Mouse (Mus musculus): Measurements from ENCODE around the gene Gpr63. TPM values are rescaled to one million over a fixed set of nuclear protein-coding genes. Genes with fewer than 3 reads are reported as not detected.
"Not testable (repeated sequence)": the region's sequence is repeated elsewhere in the genome, so short reads cannot be mapped to it uniquely, and the experiment has no call there.

Gene Gpr63
- 1 to 10 TPM; 3.2 to 4.2 TPM for total RNA-seq (2021)

GRCm38 (mm10) chr4:24966299-24966991, at the start of gene Gpr63:
Gpr63 (plus strand) TSS chr4:24966407.
- peak; percentile 76 for DNase-seq

- DNase-seq, result no peak
Observed at GRCm38 (mm10) chr4:24920006-24920577, 46.1 kb upstream of the Gpr63 start.

DNA sequence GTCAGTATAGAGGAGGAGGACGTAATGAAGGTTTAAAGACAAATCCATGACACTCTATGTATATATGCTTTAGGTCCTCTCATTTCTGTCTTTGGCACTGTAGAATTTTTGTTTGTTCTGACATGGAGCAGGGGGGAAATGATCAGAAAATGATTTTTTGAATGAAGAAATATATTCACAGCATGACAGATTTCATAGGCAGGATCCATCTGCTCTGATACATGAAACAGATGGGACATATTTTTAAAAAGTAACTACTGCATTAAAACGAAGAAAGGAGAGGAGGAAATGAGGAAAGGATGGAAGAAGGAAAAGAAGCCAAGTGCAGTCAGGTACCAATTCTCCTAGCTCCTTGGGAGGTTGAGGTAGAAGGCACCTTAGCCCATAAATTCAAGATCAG, 41.5 kb upstream of the Gpr63 start:
- DNase-seq, result no peak

GRCm38 (mm10) chr4:24928260-24928780, 37.9 kb upstream of the Gpr63 start:
- no peak for DNase-seq

DNA sequence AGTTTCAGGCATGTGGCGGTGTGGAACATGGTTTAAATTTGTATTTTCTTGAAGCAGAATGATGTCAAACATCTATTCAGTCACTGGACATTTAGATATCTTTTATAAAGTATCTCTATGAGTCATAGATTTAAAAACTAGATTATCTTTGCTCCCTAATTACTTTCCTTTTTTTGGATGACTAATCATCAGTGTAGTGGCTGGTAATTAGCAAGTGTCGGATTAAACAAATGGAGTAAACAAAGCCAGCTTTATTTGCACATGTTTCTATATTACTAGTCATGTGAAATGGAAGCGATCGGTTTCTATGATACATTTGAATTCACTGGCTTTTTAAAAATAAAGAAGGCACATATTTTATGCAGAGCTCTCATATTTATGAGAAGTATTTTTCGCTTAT, 37.3 kb upstream of the Gpr63 start:
- no peak for DNase-seq

GRCm38 (mm10) chr4:24942728-24943424, 23.3 kb upstream of the Gpr63 start:
- DNase-seq, result no peak

DNA sequence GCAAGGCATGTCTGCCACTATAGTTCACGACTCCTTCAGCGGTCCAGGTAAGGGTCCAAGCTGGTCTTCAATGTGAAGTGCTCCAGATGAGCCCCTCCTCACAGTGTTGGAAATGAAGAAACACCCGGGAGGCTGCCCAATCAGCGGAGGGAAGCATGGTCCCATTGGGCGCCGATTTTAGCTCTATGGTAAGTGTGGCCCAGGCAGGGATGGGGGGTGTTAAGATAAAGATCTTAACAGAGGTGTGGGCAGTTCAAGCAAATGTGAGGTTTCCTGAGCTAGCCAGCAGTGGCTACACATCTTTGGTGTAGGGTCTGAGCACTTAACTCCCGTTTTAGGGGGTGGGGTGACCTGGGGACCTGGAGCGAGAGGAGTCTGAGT, 299 bp upstream of the Gpr63 start:
- no peak for DNase-seq

DNA sequence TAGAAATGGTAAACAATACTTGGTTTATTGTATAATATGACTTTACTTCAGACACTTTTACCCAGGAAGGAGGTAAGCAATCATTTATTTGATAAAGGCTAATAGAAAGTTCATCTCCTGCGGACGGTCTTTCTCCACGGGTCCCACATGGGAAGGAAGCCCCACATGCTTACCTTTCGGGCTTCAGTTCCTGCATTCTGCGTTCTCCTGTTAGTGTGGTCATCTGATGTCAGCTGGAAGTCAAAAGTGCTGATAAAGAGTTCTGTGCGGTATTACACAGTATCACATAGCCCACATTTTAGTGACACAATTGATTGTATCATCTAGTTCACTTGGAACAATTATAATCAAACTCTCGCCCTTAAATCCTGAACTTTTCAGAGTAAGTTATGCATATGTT, 1.0 kb downstream of the Gpr63 start:
- no peak for DNase-seq

DNA sequence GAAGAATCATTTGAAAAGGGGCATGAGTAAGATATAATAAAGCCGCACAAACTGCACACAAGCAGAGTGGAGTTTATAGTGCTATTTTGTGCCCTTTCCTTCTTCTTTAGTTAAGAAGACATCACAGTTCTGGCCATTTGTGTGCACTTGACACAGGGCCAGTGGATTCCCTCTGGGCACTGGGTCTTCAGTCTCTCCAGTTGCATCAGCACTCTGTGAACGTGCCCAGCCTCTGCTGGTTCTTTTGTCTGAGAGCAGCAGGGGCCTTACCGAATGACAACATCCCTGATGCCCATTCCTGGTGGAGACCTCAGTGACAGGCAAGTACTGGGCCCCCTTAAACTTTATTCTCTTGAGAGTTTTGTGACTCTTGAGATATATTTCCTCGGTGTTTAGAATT, 12.4 kb downstream of the Gpr63 start:
- no peak for DNase-seq

GRCm38 (mm10) chr4:24985612-24986011, 19.4 kb downstream of the Gpr63 start:
- DNase-seq, result no peak

- no peak for DNase-seq
Observed at GRCm38 (mm10) chr4:24991475-24991874, 25.3 kb downstream of the Gpr63 start.

DNA sequence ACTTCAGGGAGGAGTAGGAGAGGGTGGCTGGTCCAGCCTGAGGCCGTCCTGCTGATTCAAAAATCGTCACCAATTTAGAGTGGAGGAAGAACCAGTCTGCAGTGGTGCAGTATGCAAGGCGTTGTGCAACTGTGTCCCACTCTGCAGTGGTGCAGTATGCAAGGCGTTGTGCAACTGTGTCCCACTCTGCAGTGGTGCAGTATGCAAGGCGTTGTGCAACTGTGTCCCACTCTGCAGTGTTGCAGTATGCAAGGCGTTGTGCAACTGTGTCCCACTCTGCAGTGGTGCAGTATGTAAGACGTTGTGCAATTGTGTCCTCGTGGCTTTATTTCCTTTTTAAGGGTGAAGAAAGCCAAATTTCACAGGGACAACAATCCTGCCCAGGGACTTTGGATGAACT, 43.1 kb downstream of the Gpr63 start:
- not testable (repeated sequence) for DNase-seq

DNA sequence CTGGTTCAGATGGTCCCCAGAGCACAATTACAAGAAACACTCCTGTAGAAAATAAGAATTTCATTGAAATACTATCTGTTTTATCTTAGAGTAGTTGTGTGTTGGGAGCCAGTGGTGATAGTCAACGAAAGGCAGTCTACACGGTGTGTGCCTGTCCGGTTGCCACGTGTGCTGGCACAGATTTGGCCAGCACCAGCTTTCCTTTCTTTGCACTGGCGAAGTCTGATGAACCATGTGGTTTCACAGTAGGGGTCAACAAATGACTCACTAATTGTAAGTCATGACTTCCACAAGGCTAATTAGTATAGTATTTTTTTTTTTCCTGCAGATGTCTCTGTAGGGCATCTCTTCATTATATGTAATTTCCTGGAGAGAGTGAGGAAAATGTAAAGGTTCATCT, 45.6 kb downstream of the Gpr63 start:
- DNase-seq, result no peak

DNA sequence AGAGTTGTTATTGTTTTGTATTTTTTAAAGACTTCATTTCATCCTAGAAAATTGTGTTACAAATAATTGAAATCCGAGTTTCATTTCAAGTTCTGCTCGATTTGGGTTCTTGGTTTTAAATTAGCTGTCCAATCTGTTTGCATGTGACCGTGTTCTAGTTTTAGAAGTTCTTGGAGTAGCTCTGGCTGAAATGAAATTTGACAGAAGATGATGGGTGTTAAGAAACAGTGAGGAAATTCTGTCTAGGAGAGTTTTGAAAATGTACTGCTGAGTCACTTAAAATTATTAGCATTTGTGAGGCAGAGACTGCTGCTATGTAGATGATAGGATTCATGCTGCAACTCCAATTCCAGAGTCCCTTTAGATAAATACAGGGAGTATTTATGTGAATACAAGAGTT, 46.5 kb downstream of the Gpr63 start:
- no peak for DNase-seq

DNA sequence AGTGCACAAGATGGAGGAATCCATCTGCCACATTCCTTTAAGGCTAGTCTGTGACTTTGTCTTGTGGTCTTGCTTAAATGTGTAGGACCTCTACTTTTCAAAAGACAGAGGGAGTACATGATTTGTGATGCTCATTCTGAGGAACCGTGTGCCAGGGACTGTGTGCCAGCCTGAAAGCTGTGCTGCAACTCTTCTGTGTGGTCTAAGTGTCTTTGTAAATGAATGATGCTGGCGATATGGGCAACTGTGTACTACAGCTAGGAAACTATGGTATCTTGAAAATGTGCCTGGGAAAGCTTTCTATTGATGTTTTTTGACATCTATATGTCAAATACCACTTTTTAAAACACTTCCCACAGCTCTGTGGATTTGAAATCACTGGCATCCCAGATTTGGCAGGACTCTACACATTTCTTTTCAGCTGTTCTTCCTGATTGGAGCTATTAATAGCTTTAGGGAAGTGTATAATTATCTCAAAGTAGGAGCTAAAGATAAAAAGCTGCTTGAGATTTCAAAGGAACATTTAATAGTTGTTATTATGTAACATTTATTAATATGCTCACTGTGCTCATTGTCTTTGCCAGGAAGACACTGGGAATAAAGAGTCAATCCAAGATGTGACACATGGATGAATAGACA, 48.9 kb downstream of the Gpr63 start:
- DNase-seq, result no peak

GRCm38 (mm10) chr4:25028252-25028651, 62.0 kb downstream of the Gpr63 start:
- no peak for DNase-seq

DNA sequence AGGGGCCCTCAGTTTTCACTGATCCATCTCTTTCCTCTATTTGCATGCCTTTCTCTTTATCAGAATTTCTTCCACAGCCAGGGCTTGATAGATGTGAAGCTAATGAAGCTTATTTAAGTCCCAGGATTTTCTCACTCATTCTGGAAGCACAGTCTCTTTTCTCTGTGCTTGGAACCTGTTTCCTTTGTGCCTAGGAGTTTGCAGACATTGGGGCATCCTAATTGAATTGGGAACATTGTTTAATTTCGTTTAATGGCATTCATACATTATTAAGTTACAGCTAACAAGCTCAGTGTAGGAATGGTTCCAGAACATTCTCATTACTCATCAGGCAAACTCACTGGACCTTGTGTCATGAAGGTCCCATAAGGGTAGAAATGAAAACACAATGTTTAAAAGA, 62.5 kb downstream of the Gpr63 start:
- no peak for DNase-seq

- DNase-seq, result no peak
Observed at GRCm38 (mm10) chr4:25029875-25030274, 63.7 kb downstream of the Gpr63 start.

DNA sequence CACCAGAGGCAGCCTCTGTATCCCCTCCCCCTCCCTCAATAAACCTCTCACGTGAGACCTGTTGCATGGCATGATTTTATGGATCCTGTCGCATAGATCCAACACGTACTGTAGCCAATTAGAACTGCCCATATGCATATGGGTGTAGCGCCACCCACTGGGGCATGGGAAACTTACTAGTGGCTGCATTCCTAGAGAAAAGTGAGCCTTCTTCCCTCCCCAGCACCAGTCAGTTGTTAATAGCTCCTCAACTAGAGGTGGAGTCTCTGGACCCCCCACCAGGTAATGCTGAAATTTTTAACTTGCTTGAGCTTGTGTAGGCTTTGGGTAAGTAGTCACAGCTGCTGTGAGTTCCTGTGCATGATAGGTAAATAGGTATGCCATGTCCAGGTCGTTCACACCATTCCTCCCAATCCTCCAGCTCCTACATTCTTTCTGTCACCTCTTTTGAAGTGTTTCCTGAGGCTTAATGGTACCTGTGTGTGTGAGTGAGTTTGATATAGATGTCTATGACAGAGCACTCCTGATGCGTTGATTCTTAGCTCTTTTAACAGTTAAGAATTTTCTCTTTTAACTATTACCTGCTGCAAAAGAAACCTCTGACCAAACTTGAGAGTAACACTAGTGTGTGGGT, 69.1 kb downstream of the Gpr63 start:
- peak; percentile 5 for DNase-seq

DNA sequence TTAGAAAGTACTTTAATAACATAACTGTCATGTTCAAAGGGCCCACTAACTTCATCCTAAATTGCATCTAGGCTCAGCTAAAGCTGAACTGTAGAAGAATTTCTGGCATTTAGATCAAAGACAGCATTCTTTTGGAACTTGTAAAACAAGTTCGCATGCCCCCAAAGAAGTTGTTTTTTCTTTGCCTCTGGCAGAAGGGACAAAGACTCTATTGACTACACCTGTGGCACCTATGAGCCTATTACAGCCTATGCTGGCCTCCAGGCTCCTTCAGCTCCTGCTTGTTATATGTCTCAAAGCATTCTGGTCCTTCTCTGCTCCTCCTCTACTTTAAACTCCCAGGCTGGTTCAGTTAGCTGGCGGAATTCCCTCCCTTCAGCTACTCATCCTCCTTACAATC, 69.6 kb downstream of the Gpr63 start:
- no peak for DNase-seq

DNA sequence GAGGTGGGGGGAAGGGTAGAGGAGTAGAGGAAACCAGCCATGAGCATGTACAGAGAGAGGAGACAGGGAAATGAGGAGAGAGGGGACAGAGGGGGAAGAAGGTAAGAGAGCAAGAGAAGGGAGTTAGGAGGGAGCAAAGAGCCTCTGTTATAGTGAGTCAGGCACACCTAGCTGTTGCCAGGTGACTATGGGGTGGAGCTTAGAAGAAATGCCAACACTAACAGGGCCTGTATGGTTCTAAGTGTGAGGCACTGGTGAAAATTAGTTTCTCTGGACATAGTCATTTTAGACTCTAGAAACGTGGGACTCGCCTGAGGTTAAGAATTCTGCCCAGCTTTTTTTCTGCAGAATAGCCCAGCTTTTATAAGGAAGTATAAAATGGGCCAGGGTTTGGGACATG, 71.1 kb downstream of the Gpr63 start:
- DNase-seq, result no peak

DNA sequence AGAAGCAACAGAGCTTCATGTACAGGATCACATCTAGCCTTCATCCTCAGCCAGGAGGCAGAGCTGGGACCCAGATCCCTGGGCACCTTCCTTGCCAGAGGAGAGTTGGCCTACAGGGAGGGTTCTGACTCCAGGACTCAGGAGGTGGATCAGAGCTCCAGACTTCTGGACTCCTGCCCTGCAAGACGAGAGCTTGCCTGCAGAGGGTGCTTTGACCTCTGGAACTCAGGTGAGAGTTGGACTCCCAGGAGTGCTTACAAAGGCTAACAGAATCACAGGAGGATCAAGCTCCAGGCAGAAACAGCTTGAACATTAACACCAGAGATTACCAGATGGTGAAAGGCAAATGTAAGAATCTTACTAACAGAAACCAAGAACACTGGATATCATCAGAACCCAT, 89.3 kb downstream of the Gpr63 start:
- not testable (repeated sequence) for DNase-seq

Data from heart, postnatal 4 days (tissue).